Mouse (Mus musculus) limb, embryonic 12.5 days (tissue): ENCODE results near the gene Tmem171. TPM values are rescaled to one million over a fixed set of nuclear protein-coding genes. Genes with fewer than 3 reads are reported as not detected.
A peak's percentile ranks its signal among the peaks of the same experiment; 100 is the strongest.

ENCODE experiments used
- ATAC-seq: fragments of 200-750 bp; cut with Nextera tagmentation; 2 replicates; pipeline ENCODE4 v1.8.0; 2017; ENCODE audit warnings: low read depth, moderate TSS enrichment; ENCODE audit not compliant: insufficient number of reproducible peaks, insufficient read depth, low FRiP score, low TSS enrichment
- H3K27ac ChIP-seq: fragments of 300-500 bp; sonication (generic); 2 replicates; pipeline ENCODE4 v1.5.1; 2016; ENCODE audit warnings: mild to moderate bottlenecking, moderate library complexity
- H3K27me3 ChIP-seq: fragments of 300-500 bp; sonication (generic); 2 replicates; pipeline ENCODE4 v1.6.1; 2016; ENCODE audit warnings: mild to moderate bottlenecking, moderate library complexity
- H3K36me3 ChIP-seq: fragments of 300-500 bp; sonication (generic); 2 replicates; pipeline ENCODE4 v1.6.1; 2016; ENCODE audit warnings: mild to moderate bottlenecking, moderate library complexity
- H3K4me1 ChIP-seq: fragments of 300-500 bp; sonication (generic); replicated peaks from 2 replicates; pipeline ENCODE4 v1.6.1; 2016
- H3K4me2 ChIP-seq: fragments of 300-500 bp; sonication (generic); 2 replicates; pipeline ENCODE4 v1.6.1; 2016; ENCODE audit warnings: mild to moderate bottlenecking, moderate library complexity
- H3K4me3 ChIP-seq: fragments of 300-500 bp; sonication (generic); replicated peaks from 2 replicates; pipeline ENCODE4 v1.5.1; 2016; ENCODE audit warnings: mild to moderate bottlenecking
- H3K9ac ChIP-seq: fragments of 300-500 bp; sonication (generic); replicated peaks from 2 replicates; pipeline ENCODE4 v1.6.1; 2016; ENCODE audit warnings: mild to moderate bottlenecking, moderate library complexity
- H3K9me3 ChIP-seq: fragments of 300-500 bp; sonication (generic); 2 replicates; pipeline ENCODE4 v1.6.1; 2016; ENCODE audit warnings: mild to moderate bottlenecking, moderate library complexity
- WGBS: fragments of 180-500 bp; shearing (Covaris S2); methylation state at CpG from one replicate; pipeline ENCODE4 v1.1.7; 2016; 5-methylcytosine and 5-hydroxymethylcytosine counted together
- polyA plus RNA-seq: library from polyadenylated mRNA; unstranded; fragments of >200 nt; fragmentation: Nextera tagmentation; extraction: Ambion mirVana; gene quantifications from 2 replicates; pipeline ENCODE4 v1.2.1, GENCODE M21; 2016

Tmem171 gene
- polyA plus RNA-seq = 0.18 TPM in 1 of 2 replicates, not detected in the other

DNA sequence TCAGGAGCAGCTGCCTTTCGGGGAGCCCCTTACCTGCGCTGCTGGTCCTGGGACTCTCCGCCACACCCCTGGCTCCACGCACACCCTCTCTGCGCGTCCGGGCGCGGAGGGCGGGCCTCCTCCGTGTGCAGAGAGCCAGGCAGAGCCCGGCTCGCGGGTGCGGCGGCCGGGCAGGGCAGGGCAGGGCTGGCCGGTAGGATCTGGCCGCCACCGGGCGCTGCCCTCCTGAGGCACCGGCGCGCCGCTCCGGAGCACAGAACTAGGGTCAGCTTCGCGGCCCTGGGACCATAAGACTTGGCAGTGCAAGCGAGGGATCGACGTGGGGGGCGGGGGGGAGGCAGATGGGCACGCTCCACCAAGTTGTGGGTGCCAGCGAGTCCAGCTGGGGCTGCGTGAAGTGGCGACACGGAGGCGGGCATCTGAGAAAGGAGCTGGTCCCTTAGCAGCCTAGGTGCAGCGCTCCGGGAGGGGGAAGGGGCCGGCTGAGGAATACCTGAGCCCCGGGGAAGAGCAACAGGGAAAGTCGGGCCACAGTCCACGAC, at the start of gene Tmem171:
Gene Tmem171, minus strand, starts transcription at position 62 of the 542 bp plus-strand sequence.
- H3K4me2 ChIP-seq = peak within 1 kb of the TSS; percentile 79
- peak within 1 kb of the TSS; percentile 44 for H3K4me3 ChIP-seq
- no peaks in the 10 kb centered on the region for H3K36me3 ChIP-seq
- peak within 1 kb of the TSS; percentile 63 for H3K9ac ChIP-seq
- peaks cover 18% of the 10 kb centered on the region for H3K4me1 ChIP-seq
- WGBS = 2% methylated on average over 44 of the region's 44 CpGs
- no peak within 1 kb of the TSS for H3K27ac ChIP-seq
- ATAC-seq = 0 out of 2 replicates have a peak, but pooled peaks have one; percentile 26
- H3K9me3 ChIP-seq = no peaks in the 10 kb centered on the region
- peaks cover 75% of the 10 kb centered on the region for H3K27me3 ChIP-seq

DNA sequence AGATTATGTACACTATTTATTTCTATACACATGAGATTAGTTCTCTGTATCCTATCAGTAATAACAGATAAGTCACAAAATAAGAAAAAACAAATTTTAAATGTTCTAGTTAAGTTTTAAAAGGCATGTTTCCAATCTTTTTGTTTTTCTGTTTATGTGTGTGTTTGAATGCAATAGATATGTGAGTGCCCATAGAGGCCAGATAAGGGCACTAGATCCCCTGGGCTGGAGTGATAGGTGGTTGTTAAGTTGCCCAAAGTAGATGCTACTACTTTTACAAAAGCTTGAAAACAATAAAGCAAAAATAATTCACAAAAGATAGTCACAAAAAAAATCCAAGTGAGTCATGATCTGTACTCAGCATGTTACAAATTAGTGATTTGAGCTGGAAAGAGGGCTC, 49.2 kb upstream of the Tmem171 start:
- H3K9ac ChIP-seq = no peak overlapping the region
- H3K9me3 ChIP-seq = no peaks in the 10 kb centered on the region
- H3K36me3 ChIP-seq = peaks cover 57% of the 10 kb centered on the region
- H3K4me2 ChIP-seq = no peak overlapping the region
- no peak overlapping the region for H3K27ac ChIP-seq
- H3K4me3 ChIP-seq = no peak overlapping the region
- no peaks in the 10 kb centered on the region for H3K4me1 ChIP-seq
- no peak for ATAC-seq
- H3K27me3 ChIP-seq = no peaks in the 10 kb centered on the region

DNA sequence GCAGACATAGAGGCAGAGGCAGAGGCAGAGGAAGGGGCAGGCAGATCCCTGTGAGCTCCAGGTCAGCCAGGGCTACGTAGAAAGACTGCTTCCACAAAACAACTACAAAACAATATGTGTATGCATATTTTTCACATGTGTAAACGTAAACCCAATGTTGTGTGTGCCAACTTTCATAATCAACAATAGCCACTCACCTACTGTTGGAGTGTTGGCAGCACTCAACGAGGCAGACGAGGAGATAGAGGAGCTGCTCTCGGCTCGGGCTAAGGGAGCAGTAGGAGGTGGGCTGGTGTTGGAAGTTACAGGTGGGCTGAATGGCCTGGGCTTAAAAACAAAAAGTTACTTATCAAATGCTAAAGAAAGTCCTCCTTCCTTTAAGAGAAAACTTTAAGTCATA, 48.6 kb upstream of the Tmem171 start:
- peaks cover 61% of the 10 kb centered on the region for H3K36me3 ChIP-seq
- no peak for ATAC-seq
- H3K4me1 ChIP-seq = no peaks in the 10 kb centered on the region
- H3K27ac ChIP-seq = no peak overlapping the region
- H3K4me3 ChIP-seq = no peak overlapping the region
- H3K9me3 ChIP-seq = no peaks in the 10 kb centered on the region
- 93% methylated on average over 6 of the region's 6 CpGs for WGBS
- H3K27me3 ChIP-seq = no peaks in the 10 kb centered on the region
- no peak overlapping the region for H3K9ac ChIP-seq
- H3K4me2 ChIP-seq = no peak overlapping the region

DNA sequence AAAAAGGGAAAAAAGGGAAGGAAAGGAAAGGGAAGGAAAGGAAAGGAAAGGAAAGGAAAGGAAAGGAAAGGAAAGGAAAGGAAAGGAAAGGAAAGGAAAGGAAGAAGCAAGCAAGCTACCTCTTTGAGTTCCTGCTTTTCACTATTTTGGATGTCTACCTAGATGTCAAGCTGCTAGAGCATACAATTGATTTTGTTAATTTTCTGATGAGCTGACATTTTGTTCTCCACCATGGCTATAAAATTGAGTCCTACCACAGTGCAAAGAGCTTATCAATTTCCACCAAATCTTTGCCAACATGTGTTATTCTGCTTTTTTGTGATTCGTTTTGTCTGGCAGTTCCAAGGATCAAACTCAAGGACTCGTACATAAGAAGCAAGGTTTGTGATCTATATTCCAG, 43.6 kb upstream of the Tmem171 start:
- 93% methylated on average over 2 of the region's 2 CpGs for WGBS
- H3K27me3 ChIP-seq = no peaks in the 10 kb centered on the region
- H3K4me2 ChIP-seq = no peak overlapping the region
- no peaks in the 10 kb centered on the region for H3K9me3 ChIP-seq
- H3K9ac ChIP-seq = no peak overlapping the region
- H3K36me3 ChIP-seq = peaks cover 50% of the 10 kb centered on the region
- no peak overlapping the region for H3K4me3 ChIP-seq
- no peak overlapping the region for H3K27ac ChIP-seq
- no peaks in the 10 kb centered on the region for H3K4me1 ChIP-seq
- no peak for ATAC-seq

DNA sequence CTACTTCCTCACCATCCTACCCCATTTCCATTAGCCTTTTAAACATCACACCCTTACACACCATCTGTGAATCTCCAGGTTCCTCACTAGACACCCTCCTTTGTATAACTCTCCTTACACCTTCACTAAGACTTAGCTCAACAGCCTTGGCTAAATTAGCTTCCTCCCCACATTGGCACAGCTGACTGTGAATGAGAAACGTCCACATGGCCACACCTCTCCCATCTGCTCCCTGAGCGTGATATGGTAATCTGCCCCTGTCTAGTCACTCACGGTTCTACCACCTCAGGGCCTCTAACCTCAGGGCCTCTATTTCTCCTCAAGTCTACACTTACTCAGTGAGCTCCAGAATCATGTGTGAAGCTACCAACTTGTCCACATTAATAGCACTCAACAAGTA, 38.7 kb upstream of the Tmem171 start:
- Histone ChIP-seq H3K4me1 (no peaks in the 10 kb centered on the region), H3K27me3 (no peaks in the 10 kb centered on the region), H3K36me3 (peaks cover 64% of the 10 kb centered on the region), H3K4me3 (no peak overlapping the region), H3K4me2 (no peak overlapping the region), H3K27ac (no peak overlapping the region), H3K9ac (no peak overlapping the region), H3K9me3 (no peaks in the 10 kb centered on the region)
- ATAC-seq = no peak
- 70% methylated on average over 3 of the region's 3 CpGs for WGBS

GRCm38 (mm10) chr13:98729271-98730062, 34.8 kb upstream of the Tmem171 start:
- Histone ChIP-seq H3K4me2 (no peak overlapping the region), H3K4me1 (no peaks in the 10 kb centered on the region), H3K27me3 (no peaks in the 10 kb centered on the region), H3K36me3 (peaks cover 80% of the 10 kb centered on the region), H3K27ac (no peak overlapping the region), H3K9ac (no peak overlapping the region), H3K9me3 (no peaks in the 10 kb centered on the region), H3K4me3 (no peak overlapping the region)
- no peak for ATAC-seq
- WGBS = 84% methylated on average over 1 of the region's 1 CpGs

- Histone ChIP-seq H3K9ac (no peak overlapping the region), H3K4me2 (no peak overlapping the region), H3K4me1 (no peaks in the 10 kb centered on the region), H3K27me3 (no peaks in the 10 kb centered on the region), H3K27ac (no peak overlapping the region), H3K36me3 (peaks cover 67% of the 10 kb centered on the region), H3K9me3 (no peaks in the 10 kb centered on the region), H3K4me3 (no peak overlapping the region)
- no peak for ATAC-seq
- WGBS = 64% methylated on average over 4 of the region's 4 CpGs
These were observed 31.9 kb upstream of the Tmem171 start for GRCm38 (mm10) chr13:98726494-98726893.

- H3K4me1 ChIP-seq = no peaks in the 10 kb centered on the region
- no peak overlapping the region for H3K9ac ChIP-seq
- no peak overlapping the region for H3K27ac ChIP-seq
- peaks cover 45% of the 10 kb centered on the region for H3K36me3 ChIP-seq
- no peak for ATAC-seq
- no peak overlapping the region for H3K4me3 ChIP-seq
- H3K27me3 ChIP-seq = no peaks in the 10 kb centered on the region
- WGBS = 58% methylated on average over 1 of the region's 1 CpGs
- H3K9me3 ChIP-seq = no peaks in the 10 kb centered on the region
- no peak overlapping the region for H3K4me2 ChIP-seq
These were observed 28.8 kb upstream of the Tmem171 start for GRCm38 (mm10) chr13:98723430-98723829.

DNA sequence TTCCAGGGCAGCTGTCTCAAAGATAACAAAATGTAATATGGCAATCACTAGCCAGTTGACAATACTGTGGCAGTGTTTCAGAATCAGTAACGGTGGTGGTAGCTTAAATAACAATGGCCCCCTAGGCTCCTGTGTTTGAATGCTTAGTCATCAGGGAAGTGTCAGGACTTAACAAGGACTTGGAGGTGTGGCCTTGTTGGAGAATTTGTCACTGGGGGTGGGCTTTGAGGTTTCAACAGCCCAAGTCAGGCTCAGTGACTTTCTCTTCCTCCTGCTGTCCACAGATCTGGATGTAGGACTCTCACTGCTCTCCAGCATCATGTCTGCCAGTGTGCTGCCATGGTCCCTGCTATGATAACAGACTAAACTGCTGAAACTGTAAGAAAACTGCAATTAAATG, 27.7 kb upstream of the Tmem171 start:
- Histone ChIP-seq H3K9ac (no peak overlapping the region), H3K4me1 (no peaks in the 10 kb centered on the region), H3K4me3 (no peak overlapping the region), H3K27me3 (no peaks in the 10 kb centered on the region), H3K9me3 (no peaks in the 10 kb centered on the region), H3K36me3 (peaks cover 35% of the 10 kb centered on the region), H3K4me2 (no peak overlapping the region), H3K27ac (no peak overlapping the region)
- no peak for ATAC-seq
- 80% methylated on average over 1 of the region's 1 CpGs for WGBS

DNA sequence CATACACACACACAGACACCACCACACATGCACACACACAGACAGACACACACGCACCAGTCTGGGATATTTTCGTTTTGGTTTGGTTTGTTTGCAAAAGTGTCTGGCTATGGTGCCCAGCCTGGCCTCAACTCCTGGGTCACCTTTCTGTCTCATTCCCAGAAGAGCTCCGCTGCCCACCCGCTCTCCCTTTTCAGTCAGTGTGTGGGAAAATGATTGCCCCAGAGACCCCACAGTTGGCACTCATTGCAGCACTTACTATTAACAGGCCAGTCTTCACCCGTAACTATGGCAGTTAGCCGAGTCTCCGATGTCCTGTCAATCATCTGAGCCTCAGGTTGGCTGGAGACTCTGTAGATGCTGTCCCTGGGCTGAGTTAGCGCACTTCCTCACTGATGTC, 21.5 kb upstream of the Tmem171 start:
- WGBS = 89% methylated on average over 8 of the region's 8 CpGs

DNA sequence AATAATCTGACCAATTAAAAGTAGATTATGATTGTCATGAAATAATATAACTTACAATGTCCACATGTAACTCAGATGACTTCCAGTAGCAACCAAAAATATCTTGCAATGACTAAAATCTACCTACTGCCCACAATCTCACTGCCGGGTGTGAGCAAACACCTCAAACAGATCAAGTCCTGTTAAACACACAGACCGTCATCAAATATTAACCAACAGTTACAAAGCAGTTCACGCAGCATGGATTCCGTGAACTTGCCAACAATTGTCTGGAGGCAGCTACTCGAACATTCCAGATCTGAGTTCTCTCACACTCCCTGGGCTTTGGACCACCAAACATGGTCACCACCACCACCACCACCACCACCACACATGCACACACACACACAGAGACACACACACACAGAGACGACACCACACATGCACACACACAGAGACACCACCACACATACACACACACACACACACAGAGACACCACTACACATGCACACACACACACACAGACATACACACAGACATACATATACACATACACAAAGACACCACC, 20.9 kb upstream of the Tmem171 start:
- Histone ChIP-seq H3K36me3 (peaks cover 4% of the 10 kb centered on the region; the same call in 1 of the 2 replicates), H3K27ac (no peak overlapping the region), H3K9me3 (no peaks in the 10 kb centered on the region), H3K4me3 (no peak overlapping the region), H3K4me1 (no peaks in the 10 kb centered on the region), H3K9ac (no peak overlapping the region), H3K27me3 (no peaks in the 10 kb centered on the region), H3K4me2 (no peak overlapping the region)
- ATAC-seq = no peak
- WGBS = 91% methylated on average over 6 of the region's 6 CpGs

More for the DNA sequence above, 21.5 kb upstream of the Tmem171 start:
- Histone ChIP-seq H3K27ac (no peak overlapping the region), H3K9ac (no peak overlapping the region), H3K9me3 (no peaks in the 10 kb centered on the region), H3K4me2 (no peak overlapping the region), H3K27me3 (no peaks in the 10 kb centered on the region), H3K4me3 (no peak overlapping the region), H3K4me1 (no peaks in the 10 kb centered on the region), H3K36me3 (peaks cover 4% of the 10 kb centered on the region; the same call in 1 of the 2 replicates)
- no peak for ATAC-seq
